Mouse (Mus musculus) thymus, postnatal 0 days (tissue): ENCODE results near the gene Ggn. TPM values are rescaled to one million over a fixed set of nuclear protein-coding genes. Genes with fewer than 3 reads are reported as not detected.
"Not testable (repeated sequence)": the region's sequence is repeated elsewhere in the genome, so short reads cannot be mapped to it uniquely, and the experiment has no call there.

ENCODE experiments used
- DNase-seq: peaks from one replicate; pipeline ENCODE4 v3.0.0-alpha.2; 2015; ENCODE audit warnings: low spot score
- polyA plus RNA-seq: library from polyadenylated mRNA; unstranded; fragments of >200 nt; fragmentation: Nextera tagmentation; extraction: Ambion mirVana; gene quantifications from 2 replicates; pipeline ENCODE4 v1.2.1, GENCODE M21; 2015

The Ggn gene
- 0.17 and 0.20 TPM in 2 replicates for polyA plus RNA-seq

GRCm38 (mm10) chr7:29170066-29170754, at the start of gene Ggn, which contains the start of gene Spred3:
Ggn (plus strand) TSS chr7:29170210.
Spred3 (minus strand) TSS chr7:29170411.
- DNase-seq: peak; percentile 21

- no peak for DNase-seq
These were observed 47.2 kb upstream of the Ggn start for GRCm38 (mm10) chr7:29122821-29123220.

DNA sequence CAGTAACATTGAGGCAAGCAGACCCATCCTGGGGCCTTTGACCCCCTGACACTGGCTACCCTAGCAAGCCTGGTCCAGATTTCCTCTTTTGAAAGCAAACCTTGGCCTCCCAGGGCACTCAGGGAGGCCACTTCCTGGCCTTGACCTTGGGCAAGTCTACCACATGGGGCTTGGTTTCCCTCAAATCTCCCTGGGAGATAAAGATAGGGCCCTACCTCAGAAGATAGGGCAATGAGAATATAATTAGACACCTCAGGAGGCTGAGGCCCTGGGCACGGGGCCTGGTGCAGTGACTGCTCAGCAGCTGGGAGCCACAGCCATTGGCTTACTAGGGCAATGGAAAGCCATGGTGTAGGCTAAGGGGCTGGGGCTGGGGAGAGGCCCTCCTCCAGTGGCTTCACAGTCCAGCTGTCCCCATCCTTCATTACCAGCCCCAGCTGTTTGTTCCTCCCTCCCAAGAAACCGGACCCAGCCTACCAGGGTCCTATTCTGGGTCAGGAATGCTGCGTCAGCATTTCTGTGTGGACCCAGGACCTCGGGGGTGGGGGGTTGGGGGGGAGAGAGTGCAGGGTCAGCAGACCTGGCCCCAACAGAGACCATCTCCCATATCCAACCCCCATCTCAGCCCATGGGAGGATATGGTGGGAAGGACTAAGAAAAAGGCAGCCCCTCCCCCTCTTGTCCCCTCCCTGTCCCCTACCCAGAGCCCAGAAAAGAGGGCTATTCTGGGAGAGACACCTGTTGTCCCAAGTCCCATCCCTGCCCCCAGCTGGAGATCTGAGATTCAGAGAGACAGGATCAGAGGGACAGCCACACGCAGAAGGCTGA, 46.3 kb upstream of the Ggn start:
- no peak for DNase-seq

DNA sequence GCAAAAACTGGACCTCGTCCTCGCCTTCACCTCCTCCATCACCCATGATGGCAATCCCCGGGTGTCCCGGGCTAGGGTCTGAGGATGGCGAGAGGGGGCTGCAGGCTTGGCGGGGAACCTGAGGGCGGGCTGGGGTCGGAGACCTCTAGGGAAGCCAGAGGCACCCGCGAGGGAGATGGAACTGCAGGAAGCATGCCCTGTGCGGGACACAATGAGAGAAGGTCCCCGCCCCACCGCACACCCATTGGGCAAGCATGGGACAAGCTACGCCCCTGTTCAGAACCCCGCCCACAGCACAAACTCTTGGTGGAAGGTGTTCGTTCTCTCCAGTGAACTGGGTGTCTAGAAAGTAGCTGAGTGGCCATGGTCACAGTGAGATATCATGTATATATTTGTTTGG, 45.0 kb upstream of the Ggn start, which contains the start of gene Ryr1:
Gene Ryr1, minus strand, starts transcription at position 210 of the 400 bp plus-strand sequence.
- peak; percentile 81 for DNase-seq

DNA sequence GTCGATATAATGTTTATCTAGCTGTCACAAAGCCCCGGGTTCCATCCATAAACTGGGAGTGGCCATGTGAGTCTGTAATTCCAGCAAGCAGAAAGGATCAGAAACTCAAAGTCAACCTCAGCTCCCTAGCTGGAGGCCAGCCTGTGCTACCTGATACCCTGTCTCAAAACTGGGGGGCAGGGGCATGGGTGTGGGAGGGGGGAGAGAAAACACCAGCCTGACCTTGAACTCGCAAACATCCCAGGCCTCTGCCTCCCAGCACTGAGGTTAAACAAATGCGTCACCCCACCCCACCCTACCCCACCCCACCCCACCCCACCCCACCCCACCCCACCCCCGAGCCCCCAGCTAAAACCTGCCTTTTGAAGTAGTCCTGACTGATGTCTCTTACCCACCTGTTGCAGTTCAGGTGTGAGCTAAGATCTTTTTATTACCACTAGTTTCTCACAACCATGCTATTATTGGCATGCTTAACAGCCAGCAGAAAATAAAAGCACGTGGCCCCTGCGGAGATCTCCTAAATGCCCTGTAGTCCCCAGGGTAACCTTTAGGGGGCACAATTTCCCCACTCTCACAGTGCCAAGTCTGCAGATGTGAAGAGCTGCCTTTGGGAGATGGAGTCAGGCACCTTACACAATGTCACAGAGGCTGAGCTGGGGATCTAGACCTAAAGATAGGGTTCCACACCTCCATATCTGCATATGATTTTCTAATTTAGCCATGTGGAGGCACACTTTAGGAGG, 43.7 kb upstream of the Ggn start:
- DNase-seq: peak; percentile 86

DNA sequence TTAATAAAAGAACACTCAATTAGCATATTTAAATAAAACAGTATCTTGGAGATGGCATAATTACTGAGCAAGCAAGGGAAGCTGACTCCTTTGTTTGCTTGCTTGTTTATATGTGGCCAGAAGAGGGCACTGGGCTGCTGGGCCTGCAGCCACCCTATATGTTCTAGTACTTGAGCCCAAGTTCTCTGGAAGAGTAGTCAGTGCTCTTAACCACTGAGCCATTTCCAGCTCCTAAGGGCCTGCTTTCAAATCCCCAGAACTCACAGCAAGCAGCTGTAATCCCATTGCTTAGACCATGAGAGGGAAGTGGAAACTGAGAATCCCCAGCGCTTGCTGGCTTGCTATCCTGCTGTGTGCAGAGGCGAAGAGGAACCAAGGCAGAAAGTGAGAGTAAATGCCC, 41.3 kb upstream of the Ggn start:
- peak; percentile 58 for DNase-seq

GRCm38 (mm10) chr7:29134230-29134629, 35.8 kb upstream of the Ggn start:
- DNase-seq: no peak

DNA sequence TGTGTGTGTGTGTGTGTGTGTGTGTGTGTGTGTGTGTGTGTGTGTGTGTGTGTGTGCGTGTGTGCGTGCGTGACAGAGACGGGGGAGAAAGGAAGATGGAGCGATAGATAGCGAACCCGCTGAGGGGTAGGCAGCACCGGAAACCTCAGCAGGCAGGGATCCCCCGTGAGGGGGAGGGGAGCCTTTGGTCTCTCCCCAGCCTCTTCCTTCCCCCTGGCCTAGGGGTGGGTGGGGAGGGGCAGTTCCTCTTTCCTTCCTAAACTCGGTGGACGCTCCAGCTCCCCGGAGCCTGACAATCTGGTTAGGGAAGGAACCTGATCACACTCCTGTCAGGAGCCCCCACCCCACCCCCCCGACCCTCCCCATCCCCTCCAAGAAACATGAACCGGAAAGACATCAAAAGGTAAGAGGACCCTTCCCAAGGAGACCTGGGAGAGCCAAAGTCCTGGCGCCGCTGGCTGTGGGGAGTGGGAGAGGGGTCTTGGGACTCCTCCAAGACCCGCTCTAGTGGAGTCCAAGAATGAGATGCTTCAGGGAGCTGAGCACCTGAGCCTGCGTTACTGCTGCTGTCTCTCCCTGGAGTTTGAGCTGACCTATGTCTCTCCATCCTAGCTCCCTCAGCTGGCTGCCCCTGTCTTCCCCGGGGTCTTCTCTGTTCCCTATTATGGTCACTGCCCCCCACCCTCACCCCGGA, 35.2 kb upstream of the Ggn start, which contains the start of gene Rasgrp4:
Gene Rasgrp4, plus strand, starts transcription at position 159 of the 694 bp plus-strand sequence.
- peak; percentile 88 for DNase-seq

GRCm38 (mm10) chr7:29137429-29137828, 32.6 kb upstream of the Ggn start:
- no peak for DNase-seq

DNA sequence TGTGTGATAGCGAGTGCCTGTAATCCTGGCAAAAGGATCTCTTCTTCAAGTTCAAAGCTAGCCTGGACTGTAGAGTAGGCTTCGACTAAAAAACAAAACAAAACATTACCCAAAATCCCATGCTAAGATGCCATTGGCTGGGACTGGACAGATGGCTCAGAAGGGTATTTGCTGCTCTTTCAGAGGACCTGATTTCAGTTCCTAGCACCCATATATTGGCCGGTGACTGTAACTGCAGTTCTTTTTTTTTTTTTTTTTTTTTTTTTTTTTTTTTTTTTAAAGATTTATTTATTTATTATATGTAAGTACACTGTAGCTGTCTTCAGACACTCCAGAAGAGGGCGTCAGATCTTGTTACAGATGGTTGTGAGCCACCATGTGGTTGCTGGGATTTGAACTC, 30.8 kb upstream of the Ggn start:
- not testable (repeated sequence) for DNase-seq

DNA sequence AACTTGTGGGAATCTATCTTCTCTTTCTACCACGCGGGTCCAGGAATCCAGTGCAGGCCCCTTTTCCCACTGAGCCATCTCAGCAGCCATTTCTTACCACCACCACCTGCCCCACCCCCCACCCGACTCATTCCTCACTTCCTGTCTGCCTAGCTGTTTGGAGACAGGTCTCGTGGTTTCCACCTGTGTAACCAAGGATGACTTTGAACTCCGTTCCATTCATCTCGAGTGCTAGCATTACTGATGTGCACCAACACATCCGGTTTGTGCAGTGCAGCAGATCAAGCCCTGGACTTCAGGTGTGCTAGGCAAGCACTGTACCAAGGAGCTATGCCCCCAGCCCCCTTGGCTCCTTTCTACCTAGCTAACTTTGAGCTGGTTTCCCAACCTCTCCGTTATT, 28.6 kb upstream of the Ggn start:
- peak; percentile 87 for DNase-seq

- DNase-seq: no peak
These were observed 26.0 kb upstream of the Ggn start for GRCm38 (mm10) chr7:29144006-29144405.

DNA sequence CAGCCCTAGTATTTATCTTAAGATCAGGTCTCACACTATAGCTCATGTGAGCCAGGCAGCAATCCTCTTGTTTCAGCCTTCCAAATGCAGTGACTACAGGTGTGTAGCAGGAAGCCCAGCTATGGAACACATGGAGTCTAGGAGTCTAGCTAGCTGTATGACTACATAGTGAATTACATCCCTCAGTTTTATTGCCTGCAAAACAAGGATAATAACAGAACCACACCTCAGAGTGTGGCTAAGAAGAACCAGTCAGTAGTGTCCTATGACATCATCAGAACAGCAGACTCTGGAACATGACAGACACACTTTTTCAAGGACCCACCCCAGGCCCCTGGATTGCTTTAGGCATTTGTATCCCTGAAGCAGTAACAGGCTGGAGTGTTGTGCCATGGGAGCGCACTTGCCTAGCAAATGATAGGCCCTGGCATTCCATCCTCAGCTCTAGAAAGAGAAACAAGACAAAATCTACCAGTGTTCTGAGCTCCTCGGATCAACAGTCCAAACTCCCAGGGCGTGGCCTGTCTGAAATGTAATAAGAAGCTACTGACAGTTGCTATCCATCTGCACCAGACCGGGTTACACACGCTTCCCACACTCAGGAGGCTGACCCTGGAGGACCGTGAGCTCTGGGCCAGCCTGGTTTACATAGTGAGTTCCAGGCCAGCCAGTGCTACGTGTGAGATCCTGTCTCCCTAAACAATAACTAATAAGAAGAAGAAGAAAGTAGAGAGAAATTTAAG, 23.2 kb upstream of the Ggn start:
- DNase-seq: no peak

DNA sequence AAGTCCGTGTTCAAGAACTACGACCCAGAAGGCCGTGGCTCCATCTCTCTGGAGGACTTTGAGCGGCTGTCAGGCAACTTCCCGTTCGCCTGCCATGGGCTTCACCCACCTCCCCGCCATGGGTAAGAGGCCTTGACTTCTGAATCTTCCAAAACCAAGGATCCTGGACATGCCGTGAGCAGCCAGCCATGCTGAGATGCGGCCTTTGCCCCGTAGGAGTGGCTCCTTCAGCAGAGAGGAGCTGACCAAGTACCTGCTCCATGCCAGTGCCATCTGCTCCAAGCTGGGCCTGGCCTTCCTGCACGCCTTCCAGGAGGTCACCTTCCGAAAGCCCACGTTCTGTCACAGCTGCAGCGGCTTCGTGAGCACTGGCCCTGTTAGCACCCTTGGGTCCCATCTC, 21.2 kb upstream of the Ggn start:
- DNase-seq: no peak

GRCm38 (mm10) chr7:29151486-29151885, 18.5 kb upstream of the Ggn start:
- DNase-seq: peak; percentile 60

DNA sequence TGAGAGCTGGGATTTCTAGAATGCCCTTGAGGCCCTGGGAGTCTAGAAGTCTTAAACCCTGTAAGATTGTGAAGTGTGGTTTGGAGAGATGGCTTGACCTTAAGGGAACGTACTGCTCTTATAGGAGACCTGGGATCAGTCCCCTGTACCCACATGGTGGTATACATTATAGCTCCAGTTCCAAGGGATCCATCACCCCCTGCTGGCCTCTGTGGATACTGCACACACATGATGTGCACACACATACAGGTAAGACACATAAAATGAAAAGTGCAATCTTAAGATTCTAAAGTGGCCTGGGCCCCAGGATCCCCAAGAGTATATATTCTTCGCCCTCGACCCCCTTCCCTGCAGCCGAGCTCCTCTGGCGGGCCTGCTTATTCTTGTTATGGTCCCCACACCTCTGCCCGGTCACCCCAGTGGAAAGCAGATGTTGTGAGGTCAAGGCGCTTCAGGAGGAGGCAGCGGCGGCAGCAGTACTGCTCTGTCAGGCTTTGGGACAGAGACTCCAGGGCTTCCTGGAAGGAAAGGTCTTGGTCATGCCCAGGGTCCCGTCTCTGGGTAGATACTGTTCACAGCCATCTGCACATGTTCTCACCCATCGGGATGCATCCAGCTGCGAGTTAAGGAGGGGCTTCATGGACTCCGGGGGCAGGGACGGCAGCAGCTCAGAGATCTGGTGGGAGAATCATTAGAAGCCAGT, 15.8 kb upstream of the Ggn start:
- DNase-seq: no peak

DNA sequence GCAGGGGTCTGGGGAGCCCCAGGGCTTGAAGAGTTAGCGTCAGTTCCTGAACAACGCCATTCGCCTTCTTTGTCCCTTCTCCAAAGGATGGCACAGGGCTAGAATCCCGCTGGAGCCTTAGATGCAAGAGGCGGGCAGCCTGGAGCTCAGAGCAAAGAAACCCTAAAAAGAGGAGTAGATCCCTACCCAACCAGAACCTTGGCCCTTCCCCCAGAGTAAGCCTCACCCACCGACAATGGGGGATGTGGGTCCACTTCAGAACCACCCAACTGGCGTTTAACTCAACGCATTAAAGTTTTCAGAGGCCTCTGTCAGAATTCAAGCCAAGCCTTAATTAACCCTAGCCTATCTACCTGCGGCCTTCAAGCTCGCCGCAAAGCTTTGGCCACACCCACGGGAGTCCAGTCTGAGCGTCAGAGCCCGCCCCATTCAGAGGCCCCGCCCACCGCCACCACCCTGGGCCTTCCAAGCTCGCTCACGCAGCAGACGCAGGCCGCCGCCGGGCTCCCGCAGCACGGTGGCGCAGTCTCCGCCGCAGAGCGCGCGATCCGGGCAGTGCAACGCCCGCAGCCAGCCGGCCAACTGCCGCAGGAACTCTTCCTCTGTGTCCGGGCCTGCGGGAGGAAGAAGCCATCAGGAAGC, 14.7 kb upstream of the Ggn start:
- peak; percentile 64 for DNase-seq

- DNase-seq: peak; percentile 83
These were observed 13.9 kb upstream of the Ggn start, which contains the start of gene Fam98c for GRCm38 (mm10) chr7:29155838-29156782. Fam98c (minus strand) TSS chr7:29156234.
